ENCODE assay signal across 8 mouse cellular contexts in the genomic region with DNA sequence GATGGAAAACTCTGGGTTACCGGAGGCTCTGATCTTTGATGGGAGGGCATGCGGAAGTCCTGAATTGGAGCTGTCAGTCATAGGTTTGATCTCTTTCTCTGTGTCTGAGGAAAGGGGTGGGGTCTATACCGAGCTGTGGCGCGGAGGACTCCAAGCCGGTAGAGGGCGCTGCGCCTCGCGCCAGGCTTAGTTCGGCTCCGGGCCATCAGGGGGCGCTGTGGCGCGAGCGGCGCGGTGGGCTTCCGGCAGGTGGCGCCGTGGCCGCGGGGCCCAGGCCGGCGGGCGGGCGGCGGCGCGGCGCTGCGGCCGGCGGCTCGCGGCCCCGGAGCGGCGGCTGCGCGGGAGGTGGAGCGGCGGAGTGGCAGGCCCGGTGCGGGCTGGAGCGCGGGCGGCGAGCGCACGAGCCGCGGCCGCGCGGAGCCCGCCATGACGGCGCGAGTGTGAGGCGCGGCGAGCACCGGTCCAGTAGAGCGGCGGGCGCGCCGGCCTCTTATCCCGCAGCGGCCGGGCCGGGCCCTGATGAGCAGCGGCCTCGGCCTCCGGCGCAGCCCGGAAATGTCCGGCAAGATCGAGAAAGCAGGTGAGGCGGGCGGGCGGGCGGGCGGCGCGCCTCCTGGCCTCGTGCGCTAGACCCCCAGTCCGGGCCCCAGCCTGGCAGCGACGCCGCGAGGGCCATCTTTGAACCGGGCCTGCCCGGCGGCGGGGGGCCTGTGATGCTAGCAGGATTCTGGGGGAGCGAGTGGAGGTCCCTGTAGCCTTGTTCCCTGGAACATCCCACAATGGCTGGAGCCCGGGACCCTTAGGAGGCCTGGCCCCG. TPM values are rescaled to one million over a fixed set of nuclear protein-coding genes. Genes with fewer than 3 reads are reported as not detected.
DNase-seq lines count a peak whose midpoint lies in the region; ATAC-seq lines count a peak whose summit lies in the region.

A gene (plus strand): TSS at position 237 of the 817 bp plus-strand sequence.

- ATAC-seq in inflammation-experienced regulatory T-cells, adult 6 months = peak; percentile 76
- ATAC-seq in megakaryocyte progenitor cell, adult 5-6 weeks (replicated peaks; ENCODE audit: poor library complexity) = peak; percentile 88

- peak; percentile 87 to 97 for DNase-seq in adrenal gland, adult (ENCODE audit: inconsistent age in 2 of 2, low spot score in 1 of 2)
- peak; percentile 84 for DNase-seq in embryo, embryonic 10.5 days (ENCODE audit: low spot score)
- DNase-seq in gastrocnemius, postnatal 25 days = peak; percentile 78
- DNase-seq in left cerebral cortex, postnatal 10 days (ENCODE audit: extremely low spot score in 1 of 2, low spot score in 2 of 2) = peak; percentile 76 to 82
- peak; percentile 85 to 89 for DNase-seq in right cerebral cortex, postnatal 10 days (ENCODE audit: low spot score in 2 of 2)
- peak; percentile 98 for DNase-seq in urinary bladder, postnatal 25 days (ENCODE audit: low spot score)

- intact Hi-C loops in left cerebral cortex, postnatal 10 days (cut with DNase I) = loop anchor here (2.0 to 5.0 kb wide), 3 partner anchors 33 to 128 kb away; no protein-coding TSS in a partner anchor

RNA-seq across cellular contexts. Expression of the gene that starts here (rescaled TPM):
- total RNA-seq in gastrocnemius, postnatal 25 days (2021) = 100 to 1,000 TPM; 102 to 112 TPM
- 10 to 100 TPM; 26.4 to 37.9 (median 29.7) TPM for polyA plus RNA-seq in inflammation-experienced regulatory T-cells, adult 6 months (2017; shearing (Covaris generic))
- total RNA-seq in left cerebral cortex, postnatal 10 days (2021) = 100 to 1,000 TPM; 126 to 127 TPM
- 19.4 and 21.7 TPM in 2 replicates for total RNA-seq in megakaryocyte progenitor cell, adult 5-6 weeks (2015)
- total RNA-seq in megakaryocyte progenitor cell, adult 5-6 weeks (2017) = 22.9 and 24.9 TPM in 2 replicates

Comparison
In these comparisons a context has a peak if more than half of its experiments do, and no peak if none do; other contexts are left out.
1. Peak in every context shown above with its lines: DNase-seq and ATAC-seq.